ENCODE assay signal across 9 mouse cellular contexts in the genomic region with DNA sequence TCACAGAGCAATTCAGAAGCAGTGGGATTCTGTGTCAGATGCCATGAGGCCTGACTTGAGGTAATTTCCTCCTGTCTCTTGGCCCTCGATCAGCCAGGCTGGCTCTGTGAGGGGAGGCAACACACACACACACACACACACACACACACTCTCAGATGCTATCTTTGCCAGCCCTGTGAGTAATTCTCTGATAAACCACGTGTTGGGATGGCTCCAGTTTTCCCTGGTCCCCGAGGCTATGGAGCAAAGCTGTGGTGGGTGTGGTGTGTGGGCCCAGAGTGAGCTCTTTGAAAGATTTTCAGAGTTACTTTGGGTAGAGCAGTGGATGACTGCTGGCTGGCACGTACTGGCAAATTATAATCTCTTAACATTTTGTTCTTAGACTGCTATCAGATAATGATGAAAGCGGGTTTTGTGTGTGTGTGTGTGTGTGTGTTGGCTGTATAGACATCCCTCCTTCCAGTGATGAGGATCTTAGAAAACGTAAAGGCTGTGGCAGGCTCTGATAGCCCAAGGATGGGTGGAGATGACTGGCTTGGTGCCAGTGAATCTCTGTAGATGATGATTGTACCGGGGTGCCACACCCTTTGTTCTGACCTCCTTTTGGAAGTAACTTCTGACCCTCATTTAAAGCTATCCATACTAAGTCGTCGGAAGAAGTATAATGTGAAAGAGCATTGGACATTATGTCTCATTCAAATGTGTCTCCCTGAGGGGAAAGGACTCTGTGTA.
DNase-seq lines count a peak whose midpoint lies in the region; ATAC-seq and TF ChIP-seq lines count a peak whose summit lies in the region.
"Had no signal": no experiment of that assay in that cellular context is flagged by ENCODE, and none has a peak within 500 bp of the region (broad histone marks: within the 10 kb centered on the region; RNA-seq: fewer than 3 reads in every experiment).

No protein-coding gene starts in this region.

- no peaks in the 10 kb centered on the region for H3K4me1 ChIP-seq in forebrain, embryonic 16.5 days (replicated peaks; ENCODE audit: control insufficient read depth, insufficient read depth, low read length)
- no peaks in the 10 kb centered on the region for H3K4me1 ChIP-seq in forebrain, embryonic 15.5 days
- peaks cover 21% of the 10 kb centered on the region for H3K4me1 ChIP-seq in embryonic facial prominence, embryonic 15.5 days

- intact Hi-C loops in left cerebral cortex, adult 2 months (cut with DNase I), result loop anchor here (5.0 kb wide), 1 partner anchor 88 kb away; no protein-coding TSS in a partner anchor

- no peak overlapping the region for H3K27ac ChIP-seq in forebrain, embryonic 16.5 days (ENCODE audit: low read length)
- H3K27ac ChIP-seq in forebrain, embryonic 15.5 days (replicated peaks), result no peak overlapping the region
- H3K27ac ChIP-seq in embryonic facial prominence, embryonic 15.5 days (replicated peaks), result peak overlapping the region; percentile 48
- peak overlapping the region; percentile 47 for H3K27ac ChIP-seq in left cerebral cortex, adult 2 months

- H3K9ac ChIP-seq in forebrain, embryonic 16.5 days (replicated peaks; ENCODE audit: low read depth, low read length), result no peak overlapping the region
- no peak overlapping the region for H3K9ac ChIP-seq in forebrain, embryonic 15.5 days (replicated peaks)
- no peak overlapping the region for H3K9ac ChIP-seq in embryonic facial prominence, embryonic 15.5 days

- H3K36me3 ChIP-seq in forebrain, embryonic 16.5 days (ENCODE audit: control insufficient read depth, insufficient read depth), result no peaks in the 10 kb centered on the region
- no peaks in the 10 kb centered on the region for H3K36me3 ChIP-seq in forebrain, embryonic 15.5 days
- no peaks in the 10 kb centered on the region for H3K36me3 ChIP-seq in embryonic facial prominence, embryonic 15.5 days

- H3K9me3 ChIP-seq in forebrain, embryonic 16.5 days (ENCODE audit: control insufficient read depth, low read length), result no peaks in the 10 kb centered on the region
- H3K9me3 ChIP-seq in forebrain, embryonic 15.5 days, result no peaks in the 10 kb centered on the region
- H3K9me3 ChIP-seq in embryonic facial prominence, embryonic 15.5 days (replicated peaks), result no peaks in the 10 kb centered on the region

- no peak overlapping the region for H3K4me2 ChIP-seq in forebrain, embryonic 16.5 days (ENCODE audit: low read length)
- H3K4me2 ChIP-seq in forebrain, embryonic 15.5 days (replicated peaks), result no peak overlapping the region
- H3K4me2 ChIP-seq in embryonic facial prominence, embryonic 15.5 days (replicated peaks), result no peak overlapping the region

- TF ChIP-seq CTCF in left cerebral cortex, adult 2 months (IDR thresholded peaks at IDR 0.05), result no peak

- peak; percentile 96 for DNase-seq in 3T3-L1 (ENCODE audit: low read depth, low spot score)
- peak; percentile 60 to 68 for DNase-seq in left cerebral cortex, adult 2 months (ENCODE audit: extremely low spot score in 1 of 2, low spot score in 2 of 2)
- no peak for DNase-seq in urinary bladder, adult 18-20 months (ENCODE audit: low spot score in 2 of 2)
- DNase-seq: cerebellum, postnatal 36 days had no signal

- H3K4me3 ChIP-seq in forebrain, embryonic 16.5 days (replicated peaks; ENCODE audit: low read length), result no peak overlapping the region
- no peak overlapping the region for H3K4me3 ChIP-seq in forebrain, embryonic 15.5 days
- H3K4me3 ChIP-seq in embryonic facial prominence, embryonic 15.5 days (replicated peaks), result no peak overlapping the region
- H3K4me3 ChIP-seq in left cerebral cortex, adult 2 months, result no peak overlapping the region

- 0 out of 2 replicates have a peak, but pooled peaks have one; percentile 31 for ATAC-seq in forebrain, embryonic 16.5 days
- ATAC-seq in forebrain, embryonic 15.5 days (replicated peaks), result no peak; the same call in 1 of the 2 replicates
- ATAC-seq in embryonic facial prominence, embryonic 15.5 days (ENCODE audit: insufficient number of reproducible peaks, low FRiP score, low TSS enrichment, low read depth), result peak; percentile 48; the same call in 1 of the 2 replicates
- ATAC-seq in CD4-positive, CD25-positive, alpha-beta regulatory T cell, adult 4 months, result no peak
- ATAC-seq in activated CD4-positive, CD25-positive, alpha-beta regulatory T cell, adult 4 months, result no peak

- H3K27me3 ChIP-seq in forebrain, embryonic 16.5 days (replicated peaks; ENCODE audit: control insufficient read depth, insufficient read depth, low read length), result no peaks in the 10 kb centered on the region
- H3K27me3 ChIP-seq in forebrain, embryonic 15.5 days, result no peaks in the 10 kb centered on the region
- no peaks in the 10 kb centered on the region for H3K27me3 ChIP-seq in embryonic facial prominence, embryonic 15.5 days

- 67% methylated on average over 9 of the region's 9 CpGs for WGBS in forebrain, embryonic 16.5 days
- 75% methylated on average over 9 of the region's 9 CpGs for WGBS in forebrain, embryonic 15.5 days
- 38% methylated on average over 9 of the region's 9 CpGs for WGBS in embryonic facial prominence, embryonic 15.5 days

Comparison
In these comparisons a context has a peak if more than half of its experiments do, and no peak if none do; other contexts are left out.
1. ATAC-seq: peak in forebrain, embryonic 16.5 days (single experiment) and embryonic facial prominence, embryonic 15.5 days (single experiment); none in forebrain, embryonic 15.5 days (single experiment), CD4-positive, CD25-positive, alpha-beta regulatory T cell, adult 4 months (single experiment) and activated CD4-positive, CD25-positive, alpha-beta regulatory T cell, adult 4 months (single experiment).
2. H3K27ac ChIP-seq: peak in embryonic facial prominence, embryonic 15.5 days (single experiment) and left cerebral cortex, adult 2 months (single experiment); none in forebrain, embryonic 16.5 days (single experiment) and forebrain, embryonic 15.5 days (single experiment).
3. DNase-seq: peak in 3T3-L1 (single experiment) and left cerebral cortex, adult 2 months (2 of 2); none in urinary bladder, adult 18-20 months (0 of 2).